Mouse (Mus musculus) liver, embryonic 13.5 days (tissue): ENCODE results near the gene Adam11. TPM values are rescaled to one million over a fixed set of nuclear protein-coding genes. Genes with fewer than 3 reads are reported as not detected.
A peak's percentile ranks its signal among the peaks of the same experiment; 100 is the strongest.
"Not testable (repeated sequence)": the region's sequence is repeated elsewhere in the genome, so short reads cannot be mapped to it uniquely, and the experiment has no call there.

Source experiments
- ATAC-seq: fragments of 200-750 bp; cut with Nextera tagmentation; 2 replicates; pipeline ENCODE4 v1.8.0; 2017; ENCODE audit warnings: low read depth, mild to moderate bottlenecking, moderate number of reproducible peaks, moderate library complexity
- DNase-seq: peaks from one replicate; pipeline ENCODE4 v3.0.0; 2022
- H3K27ac ChIP-seq: fragments of 300-500 bp; sonication (generic); 2 replicates; pipeline ENCODE4 v1.5.1; 2015; ENCODE audit warnings: moderate library complexity, mild to moderate bottlenecking, inconsistent platforms
- H3K27me3 ChIP-seq: fragments of 300-500 bp; sonication (generic); 2 replicates; pipeline ENCODE4 v1.6.1; 2015; ENCODE audit warnings: mild to moderate bottlenecking, inconsistent platforms
- H3K36me3 ChIP-seq: fragments of 300-500 bp; sonication (generic); 2 replicates; pipeline ENCODE4 v1.6.1; 2015; ENCODE audit warnings: mild to moderate bottlenecking, inconsistent platforms
- H3K4me1 ChIP-seq: fragments of 300-500 bp; sonication (generic); replicated peaks from 2 replicates; pipeline ENCODE4 v1.6.1; 2015; ENCODE audit warnings: inconsistent platforms
- H3K4me2 ChIP-seq: fragments of 300-500 bp; sonication (generic); 2 replicates; pipeline ENCODE4 v1.6.1; 2015; ENCODE audit warnings: inconsistent platforms, mild to moderate bottlenecking, moderate library complexity
- H3K4me3 ChIP-seq: fragments of 300-500 bp; sonication (generic); replicated peaks from 2 replicates; pipeline ENCODE4 v1.5.1; 2015; ENCODE audit warnings: mild to moderate bottlenecking, inconsistent platforms
- H3K9ac ChIP-seq: fragments of 300-500 bp; sonication (generic); 2 replicates; pipeline ENCODE4 v1.6.1; 2015; ENCODE audit warnings: mild to moderate bottlenecking, inconsistent platforms
- H3K9me3 ChIP-seq: fragments of 300-500 bp; sonication (generic); replicated peaks from 2 replicates; pipeline ENCODE4 v1.6.1; 2016; ENCODE audit warnings: inconsistent platforms
- WGBS: fragments of 180-500 bp; shearing (Covaris S2); methylation state at CpG from one replicate; pipeline ENCODE4 v1.1.7; 2015; ENCODE audit not compliant: insufficient replicate concordance; 5-methylcytosine and 5-hydroxymethylcytosine counted together
- polyA plus RNA-seq: library from polyadenylated mRNA; unstranded; fragments of >200 nt; fragmentation: Nextera tagmentation; extraction: Ambion mirVana; gene quantifications from 2 replicates; pipeline ENCODE4 v1.2.1, GENCODE M21; 2015

Gene Adam11
- 0.28 and 0.43 TPM in 2 replicates for polyA plus RNA-seq

DNA sequence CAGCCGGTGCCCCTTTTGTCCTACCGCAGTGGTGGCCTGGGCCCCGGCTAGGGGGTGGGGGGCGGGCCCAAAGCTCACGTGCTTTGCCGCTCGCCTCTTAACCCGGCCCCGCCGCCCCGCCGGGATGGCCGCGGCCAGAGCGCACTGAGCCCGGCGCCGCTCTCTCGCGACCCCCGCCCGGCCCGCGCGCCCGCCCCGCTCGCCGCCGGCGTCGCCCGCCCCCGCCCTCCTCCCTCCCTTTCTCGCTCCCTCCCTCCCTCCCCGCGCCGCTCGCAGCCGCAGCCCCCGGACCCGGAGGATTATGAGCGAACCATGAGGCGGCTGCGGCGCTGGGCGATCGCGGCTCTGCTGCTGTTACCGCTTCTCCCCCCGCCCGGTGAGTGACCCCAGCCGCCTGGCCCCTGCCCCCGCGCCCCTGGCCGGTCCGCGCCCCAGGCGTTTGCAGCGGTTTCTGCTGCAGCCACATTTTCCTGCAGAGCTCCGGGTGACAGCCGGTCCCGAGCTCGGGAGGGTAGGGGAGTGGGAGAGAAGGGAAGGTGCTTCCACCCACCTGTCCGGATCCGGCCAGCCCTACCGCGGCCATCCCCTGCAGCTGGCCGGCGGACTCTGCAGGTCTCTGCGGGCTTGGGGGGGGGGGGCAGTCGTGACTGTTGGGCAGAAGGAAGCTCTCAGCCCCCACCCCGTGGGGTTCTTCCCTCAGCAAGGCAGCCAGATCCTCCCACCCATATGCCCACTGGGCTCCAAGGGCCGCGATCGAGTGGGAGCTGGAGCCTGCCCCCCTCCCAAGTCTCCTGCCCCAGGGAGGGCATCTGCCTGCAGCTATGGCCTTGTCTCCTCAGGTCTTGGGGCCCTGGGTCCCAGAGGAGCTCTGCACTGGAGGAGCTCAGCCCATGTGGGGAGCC, at the start of gene Adam11:
TSS of gene Adam11 (plus strand) at position 131 of the 902 bp plus-strand sequence.
- DNase-seq (no peak), ATAC-seq (no peak)
- Histone ChIP-seq H3K27ac (no peak within 1 kb of the TSS), H3K4me3 (peak within 1 kb of the TSS; percentile 52), H3K9me3 (no peaks in the 10 kb centered on the region), H3K36me3 (no peaks in the 10 kb centered on the region), H3K4me1 (peaks cover 9% of the 10 kb centered on the region), H3K27me3 (peaks cover 63% of the 10 kb centered on the region), H3K9ac (peak within 1 kb of the TSS; percentile 49), H3K4me2 (peak within 1 kb of the TSS; percentile 74)
- 2% methylated on average over 36 of the region's 76 CpGs for WGBS

DNA sequence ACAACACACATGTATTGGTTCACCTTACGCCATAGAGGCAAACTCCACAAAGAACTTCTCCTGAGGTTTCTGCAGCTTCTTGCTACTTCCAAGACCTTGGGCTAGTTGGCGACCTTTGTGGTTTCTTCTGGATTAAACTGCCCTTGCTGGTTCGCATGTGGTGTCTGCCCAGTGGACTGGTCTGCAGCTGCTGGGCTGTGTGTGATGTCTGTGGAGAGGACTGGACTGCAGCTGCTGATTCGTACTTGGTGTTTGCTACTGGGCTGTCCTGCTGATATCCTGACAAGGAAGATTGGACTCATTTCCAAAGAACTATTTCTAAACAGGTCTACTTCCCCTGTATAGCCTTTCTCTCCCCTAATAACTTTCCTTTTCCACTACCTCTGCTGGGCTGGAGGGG, 48.8 kb upstream of the Adam11 start:
- H3K4me2 ChIP-seq: no peak overlapping the region
- no peaks in the 10 kb centered on the region for H3K27me3 ChIP-seq
- no peak overlapping the region for H3K9ac ChIP-seq
- no peaks in the 10 kb centered on the region for H3K9me3 ChIP-seq
- H3K4me1 ChIP-seq: no peaks in the 10 kb centered on the region
- ATAC-seq (no peak), DNase-seq (no peak)
- no peak overlapping the region for H3K4me3 ChIP-seq
- H3K36me3 ChIP-seq: no peaks in the 10 kb centered on the region
- H3K27ac ChIP-seq: no peak overlapping the region
- WGBS: 71% methylated on average over 4 of the region's 4 CpGs

DNA sequence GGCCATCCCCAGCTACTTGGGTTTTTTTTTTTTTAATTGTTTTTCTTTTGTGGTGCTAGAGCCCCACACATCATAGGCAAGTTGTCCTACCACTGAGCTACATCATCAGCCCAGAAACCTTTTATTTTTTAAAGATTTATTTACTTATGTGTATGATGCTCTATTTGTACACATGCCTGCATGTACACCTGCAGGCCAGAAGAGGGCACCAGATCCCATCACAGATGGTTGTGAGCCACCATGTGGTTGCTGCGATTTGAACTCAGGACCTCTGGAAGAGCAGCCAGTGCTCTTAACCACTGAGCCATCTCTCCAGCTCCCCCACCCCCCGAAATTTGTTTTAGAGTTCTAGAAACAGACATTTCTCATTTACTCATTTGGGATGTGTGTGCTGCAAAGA, 46.7 kb upstream of the Adam11 start:
- not testable (repeated sequence) for ATAC-seq, H3K4me3 ChIP-seq, H3K4me1 ChIP-seq, H3K4me2 ChIP-seq, H3K9ac ChIP-seq, DNase-seq, H3K27me3 ChIP-seq, H3K36me3 ChIP-seq, H3K27ac ChIP-seq, H3K9me3 ChIP-seq
- 52% methylated on average over 2 of the region's 2 CpGs for WGBS

DNA sequence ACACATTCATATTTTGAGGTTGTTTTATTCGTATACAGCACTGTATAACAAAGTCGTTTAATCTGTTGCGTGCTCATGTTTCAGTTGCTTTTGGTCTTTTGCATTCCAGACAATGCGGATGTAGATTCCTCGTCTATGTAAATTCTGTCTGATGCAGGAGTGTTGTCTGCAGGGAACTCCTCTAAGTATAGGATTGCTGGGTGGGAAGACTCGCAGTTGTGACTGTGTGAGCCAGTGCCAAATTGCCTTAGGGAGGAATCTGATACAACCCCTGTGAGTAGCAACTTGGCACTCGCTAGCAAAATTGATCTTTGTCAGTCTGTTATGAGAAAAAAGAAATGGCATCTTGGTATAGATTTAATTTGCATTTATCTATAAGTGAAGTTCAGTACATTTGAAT, 45.1 kb upstream of the Adam11 start:
- Histone ChIP-seq H3K9ac (no peak overlapping the region), H3K9me3 (0 out of 2 replicates have a peak, but pooled peaks cover 2% of the 10 kb centered on the region), H3K27me3 (no peaks in the 10 kb centered on the region), H3K4me2 (no peak overlapping the region), H3K27ac (no peak overlapping the region), H3K4me3 (no peak overlapping the region), H3K4me1 (no peaks in the 10 kb centered on the region), H3K36me3 (no peaks in the 10 kb centered on the region)
- DNase-seq (no peak), ATAC-seq (no peak)
- WGBS: 68% methylated on average over 7 of the region's 7 CpGs

GRCm38 (mm10) chr11:102725574-102725973, 35.7 kb upstream of the Adam11 start:
- no peak for DNase-seq
- Histone ChIP-seq H3K27ac (no peak overlapping the region), H3K4me1 (peaks cover 6% of the 10 kb centered on the region; the same call in 1 of the 2 replicates), H3K4me3 (no peak overlapping the region), H3K9ac (no peak overlapping the region), H3K4me2 (no peak overlapping the region), H3K36me3 (no peaks in the 10 kb centered on the region), H3K27me3 (0 out of 2 replicates have a peak, but pooled peaks cover 11% of the 10 kb centered on the region), H3K9me3 (no peaks in the 10 kb centered on the region)
- no peak for ATAC-seq
- whole genome bisulfite sequencing: 19% methylated on average over 3 of the region's 3 CpGs

GRCm38 (mm10) chr11:102728614-102729013, 32.6 kb upstream of the Adam11 start:
- H3K9ac ChIP-seq: no peak overlapping the region
- H3K27ac ChIP-seq: no peak overlapping the region
- H3K4me1 ChIP-seq: peaks cover 3% of the 10 kb centered on the region; the same call in 1 of the 2 replicates
- no peak for ATAC-seq
- 30% methylated on average over 7 of the region's 7 CpGs for WGBS
- H3K27me3 ChIP-seq: 0 out of 2 replicates have a peak, but pooled peaks cover 11% of the 10 kb centered on the region
- H3K4me3 ChIP-seq: no peak overlapping the region
- no peak overlapping the region for H3K4me2 ChIP-seq
- no peak for DNase-seq
- no peaks in the 10 kb centered on the region for H3K9me3 ChIP-seq
- H3K36me3 ChIP-seq: no peaks in the 10 kb centered on the region

GRCm38 (mm10) chr11:102729835-102730234, 31.4 kb upstream of the Adam11 start:
- ATAC-seq (no peak), DNase-seq (no peak)
- Histone ChIP-seq H3K36me3 (no peaks in the 10 kb centered on the region), H3K4me2 (no peak overlapping the region), H3K4me3 (no peak overlapping the region), H3K9me3 (no peaks in the 10 kb centered on the region), H3K9ac (no peak overlapping the region), H3K4me1 (no peaks in the 10 kb centered on the region), H3K27me3 (0 out of 2 replicates have a peak, but pooled peaks cover 8% of the 10 kb centered on the region), H3K27ac (no peak overlapping the region)
- 65% methylated on average over 3 of the region's 3 CpGs for WGBS

DNA sequence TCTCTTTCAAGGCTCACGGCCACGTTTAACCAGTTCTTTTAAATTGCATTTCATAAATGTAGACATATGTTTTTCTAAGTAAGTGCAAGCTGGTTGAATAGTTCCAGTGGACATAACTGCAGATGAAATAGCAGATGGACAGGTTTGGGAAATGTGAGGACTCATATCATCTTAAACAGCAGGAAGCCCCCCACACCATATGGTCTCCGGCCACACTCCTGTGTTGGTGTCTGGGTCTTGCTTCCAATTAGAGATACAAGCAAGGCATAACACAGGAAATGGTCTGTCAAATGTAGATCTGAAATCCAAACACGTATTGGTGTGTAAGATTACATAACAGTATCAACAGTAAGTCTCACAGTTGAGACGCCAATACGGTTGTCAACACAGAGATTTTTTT, 29.9 kb upstream of the Adam11 start:
- H3K4me3 ChIP-seq: no peak overlapping the region
- H3K27ac ChIP-seq: no peak overlapping the region
- ATAC-seq (no peak), DNase-seq (no peak)
- H3K36me3 ChIP-seq: no peaks in the 10 kb centered on the region
- no peaks in the 10 kb centered on the region for H3K4me1 ChIP-seq
- no peaks in the 10 kb centered on the region for H3K9me3 ChIP-seq
- no peak overlapping the region for H3K4me2 ChIP-seq
- no peak overlapping the region for H3K9ac ChIP-seq
- 43% methylated on average over 6 of the region's 6 CpGs for WGBS
- H3K27me3 ChIP-seq: 0 out of 2 replicates have a peak, but pooled peaks cover 3% of the 10 kb centered on the region

GRCm38 (mm10) chr11:102733146-102733545, 28.1 kb upstream of the Adam11 start:
- no peak overlapping the region for H3K4me3 ChIP-seq
- DNase-seq (no peak), ATAC-seq (no peak)
- 68% methylated on average over 5 of the region's 5 CpGs for WGBS
- no peaks in the 10 kb centered on the region for H3K36me3 ChIP-seq
- no peaks in the 10 kb centered on the region for H3K4me1 ChIP-seq
- no peak overlapping the region for H3K27ac ChIP-seq
- peaks cover 9% of the 10 kb centered on the region; the same call in 1 of the 2 replicates for H3K27me3 ChIP-seq
- no peak overlapping the region for H3K4me2 ChIP-seq
- H3K9me3 ChIP-seq: no peaks in the 10 kb centered on the region
- no peak overlapping the region for H3K9ac ChIP-seq

DNA sequence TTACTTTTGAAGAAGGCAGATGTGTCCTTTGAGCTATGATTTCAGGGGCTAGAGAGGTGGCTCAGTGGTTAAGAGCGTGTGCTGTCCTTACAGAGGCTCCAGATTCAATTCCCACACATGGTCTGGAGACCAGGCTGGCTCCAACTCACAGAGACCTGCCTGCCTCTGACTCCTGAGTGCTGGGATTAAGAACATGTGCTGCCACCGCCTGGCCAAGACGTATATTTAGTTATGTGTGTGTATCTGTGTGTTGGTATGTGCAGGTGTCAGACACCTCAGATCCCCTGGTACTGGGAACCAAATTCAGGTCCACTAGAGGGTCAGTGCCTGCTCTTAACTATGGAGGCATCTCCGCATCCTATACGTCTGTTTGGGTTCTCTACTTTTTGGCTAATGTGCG, 26.3 kb upstream of the Adam11 start:
- Histone ChIP-seq H3K27ac (no peak overlapping the region), H3K4me1 (peaks cover 4% of the 10 kb centered on the region; the same call in 1 of the 2 replicates), H3K27me3 (peaks cover 26% of the 10 kb centered on the region), H3K9ac (no peak overlapping the region), H3K36me3 (no peaks in the 10 kb centered on the region), H3K9me3 (no peaks in the 10 kb centered on the region), H3K4me3 (no peak overlapping the region), H3K4me2 (no peak overlapping the region)
- WGBS: 69% methylated on average over 6 of the region's 6 CpGs
- DNase-seq: no peak
- ATAC-seq: no peak

- Histone ChIP-seq H3K9me3 (no peaks in the 10 kb centered on the region), H3K4me2 (no peak overlapping the region), H3K36me3 (no peaks in the 10 kb centered on the region), H3K27me3 (peaks cover 26% of the 10 kb centered on the region), H3K9ac (no peak overlapping the region), H3K27ac (no peak overlapping the region), H3K4me1 (peaks cover 4% of the 10 kb centered on the region; the same call in 1 of the 2 replicates), H3K4me3 (no peak overlapping the region)
- 72% methylated on average over 3 of the region's 3 CpGs for WGBS
- no peak for DNase-seq
- ATAC-seq: no peak
Observed at GRCm38 (mm10) chr11:102738046-102738445, 23.2 kb upstream of the Adam11 start.
